Mouse (Mus musculus): ENCODE measurements around the gene Stab1. TPM values are rescaled to one million over a fixed set of nuclear protein-coding genes. Genes with fewer than 3 reads are reported as not detected.

Gene Stab1
- polyA plus RNA-seq, 2 experiments from 2014 or later = 1.6 to 1.9 TPM

- ATAC-seq = no peak
These were observed 6.8 kb downstream of the Stab1 start for GRCm38 (mm10) chr14:31161638-31162037.

GRCm38 (mm10) chr14:31161191-31161590 lies 7.2 kb downstream of the Stab1 start:
- ATAC-seq = no peak

- peak; percentile 71 for ATAC-seq
These were observed 8.0 kb downstream of the Stab1 start for GRCm38 (mm10) chr14:31160196-31161150.

GRCm38 (mm10) chr14:31145694-31146093 lies 22.7 kb downstream of the Stab1 start:
- no peak for ATAC-seq

- no peak for ATAC-seq
These were observed 27.4 kb downstream of the Stab1 start for GRCm38 (mm10) chr14:31141011-31141410.

- no peak for ATAC-seq
These were observed 28.3 kb downstream of the Stab1 start for GRCm38 (mm10) chr14:31140141-31140540.

- ATAC-seq = no peak
These were observed 28.8 kb downstream of the Stab1 start for GRCm38 (mm10) chr14:31139666-31140065.

- no peak for ATAC-seq
These were observed 29.5 kb downstream of the Stab1 start for GRCm38 (mm10) chr14:31138897-31139429.

GRCm38 (mm10) chr14:31138219-31138896 lies 30.1 kb downstream of the Stab1 start:
- ATAC-seq = no peak

- no peak for ATAC-seq
These were observed 30.6 kb downstream of the Stab1 start for GRCm38 (mm10) chr14:31137791-31138190.

- no peak for ATAC-seq
These were observed 31.2 kb downstream of the Stab1 start for GRCm38 (mm10) chr14:31137281-31137595.

- ATAC-seq = no peak
These were observed 31.8 kb downstream of the Stab1 start for GRCm38 (mm10) chr14:31136411-31137280.

GRCm38 (mm10) chr14:31135495-31136410 lies 32.7 kb downstream of the Stab1 start:
- ATAC-seq = no peak

- ATAC-seq = no peak
These were observed 34.1 kb downstream of the Stab1 start for GRCm38 (mm10) chr14:31134015-31135000.

GRCm38 (mm10) chr14:31133023-31133665 lies 35.3 kb downstream of the Stab1 start:
- ATAC-seq = no peak

- no peak for ATAC-seq
These were observed 35.9 kb downstream of the Stab1 start for GRCm38 (mm10) chr14:31132491-31132975.

GRCm38 (mm10) chr14:31132031-31132430 lies 36.4 kb downstream of the Stab1 start:
- no peak for ATAC-seq

GRCm38 (mm10) chr14:31131272-31131821 lies 37.1 kb downstream of the Stab1 start:
- ATAC-seq = no peak

Measured in activated CD4-positive, CD25-positive, alpha-beta regulatory T cell, adult 4 months (primary cell).